Mouse (Mus musculus) forebrain, embryonic 11.5 days (tissue): ENCODE measurements around the gene Gif. TPM values are rescaled to one million over a fixed set of nuclear protein-coding genes. Genes with fewer than 3 reads are reported as not detected.

Source experiments
- ATAC-seq: fragments of 200-750 bp; cut with Nextera tagmentation; replicated peaks from 2 replicates; pipeline ENCODE4 v1.8.0; 2017; ENCODE audit warnings: moderate TSS enrichment; ENCODE audit not compliant: low FRiP score
- DNase-seq: peaks from one replicate; pipeline ENCODE4 v3.0.0-alpha.2; 2017; ENCODE audit warnings: low spot score
- H3K27ac ChIP-seq: fragments of 300-500 bp; sonication (generic); 2 replicates; pipeline ENCODE4 v1.5.1; 2014; ENCODE audit warnings: low read depth, low read length
- H3K27me3 ChIP-seq: fragments of 300-500 bp; sonication (generic); 2 replicates; pipeline ENCODE4 v1.6.1; 2014; ENCODE audit warnings: mild to moderate bottlenecking, low read length, mixed read lengths; ENCODE audit not compliant: control insufficient read depth, insufficient read depth
- H3K36me3 ChIP-seq: fragments of 300-500 bp; sonication (generic); 2 replicates; pipeline ENCODE4 v1.6.1; 2014; ENCODE audit warnings: mild to moderate bottlenecking, low read length, moderate library complexity, mixed read lengths; ENCODE audit not compliant: control insufficient read depth, insufficient read depth
- H3K4me1 ChIP-seq: fragments of 300-500 bp; sonication (generic); replicated peaks from 2 replicates; pipeline ENCODE4 v1.6.1; 2014; ENCODE audit warnings: low read length, mixed read lengths; ENCODE audit not compliant: control insufficient read depth, insufficient read depth
- H3K4me2 ChIP-seq: fragments of 300-500 bp; sonication (generic); 2 replicates; pipeline ENCODE4 v1.6.1; 2014; ENCODE audit warnings: low read depth, mild to moderate bottlenecking, low read length, moderate library complexity, mixed read lengths; ENCODE audit not compliant: severe bottlenecking
- H3K4me3 ChIP-seq: fragments of 300-500 bp; sonication (generic); 2 replicates; pipeline ENCODE4 v1.5.1; 2014; ENCODE audit warnings: low read depth, low read length
- H3K9ac ChIP-seq: fragments of 300-500 bp; sonication (generic); 2 replicates; pipeline ENCODE4 v1.6.1; 2014; ENCODE audit warnings: low read length
- H3K9me3 ChIP-seq: fragments of 300-500 bp; sonication (generic); 2 replicates; pipeline ENCODE4 v1.6.1; 2016; ENCODE audit warnings: low read length, mixed read lengths; ENCODE audit not compliant: control insufficient read depth
- WGBS: fragments of 180-500 bp; shearing (Covaris S2); extraction: QIAGEN DNeasy Blood & Tissue Kit; methylation state at CpG from one replicate; pipeline ENCODE4 v1.1.7; 2014; 5-methylcytosine and 5-hydroxymethylcytosine counted together
- polyA plus RNA-seq: library from polyadenylated mRNA; unstranded; fragments of >200 nt; fragmentation: Nextera tagmentation; extraction: Ambion mirVana; gene quantifications from 2 replicates; pipeline ENCODE4 v1.2.1, GENCODE M21; 2014

Gene Gif
- polyA plus RNA-seq, 1 experiment from 2014 or later = not detected

DNA sequence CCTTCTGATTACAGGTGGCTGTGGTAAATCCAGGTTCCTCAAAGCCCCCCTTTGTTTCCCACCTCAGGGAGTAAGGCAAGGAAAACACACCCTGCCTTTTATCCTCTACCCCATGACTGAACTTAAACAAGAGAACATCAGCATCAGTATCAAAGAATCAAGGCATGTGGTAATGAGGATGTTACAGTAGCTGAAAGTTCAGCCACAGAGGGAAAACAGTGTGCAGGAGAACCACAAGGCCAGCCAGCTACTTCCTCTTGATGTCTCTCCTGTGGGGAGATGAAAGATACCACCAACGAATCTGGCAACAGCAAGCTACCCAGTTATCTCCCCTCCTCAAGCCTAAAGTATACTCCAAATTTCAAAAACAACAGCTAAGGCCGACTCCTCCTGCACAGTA, 59.9 kb downstream of the Gif start:
- no peak overlapping the region for H3K9ac ChIP-seq
- no peak overlapping the region for H3K4me2 ChIP-seq
- H3K4me3 ChIP-seq = no peak overlapping the region
- DNase-seq (no peak), ATAC-seq (no peak)
- no peaks in the 10 kb centered on the region for H3K36me3 ChIP-seq
- no peak overlapping the region for H3K27ac ChIP-seq
- no peaks in the 10 kb centered on the region for H3K27me3 ChIP-seq
- no peaks in the 10 kb centered on the region for H3K9me3 ChIP-seq
- 74% methylated on average over 2 of the region's 2 CpGs for WGBS
- 0 out of 2 replicates have a peak, but pooled peaks cover 3% of the 10 kb centered on the region for H3K4me1 ChIP-seq

- Histone ChIP-seq H3K4me2 (no peak overlapping the region), H3K36me3 (no peaks in the 10 kb centered on the region), H3K27ac (no peak overlapping the region), H3K4me1 (0 out of 2 replicates have a peak, but pooled peaks cover 3% of the 10 kb centered on the region), H3K27me3 (no peaks in the 10 kb centered on the region), H3K9ac (no peak overlapping the region), H3K4me3 (no peak overlapping the region), H3K9me3 (no peaks in the 10 kb centered on the region)
- 34% methylated on average over 6 of the region's 6 CpGs for WGBS
- DNase-seq (no peak), ATAC-seq (no peak)
These were observed 60.5 kb downstream of the Gif start for GRCm38 (mm10) chr19:11807822-11808221.

DNA sequence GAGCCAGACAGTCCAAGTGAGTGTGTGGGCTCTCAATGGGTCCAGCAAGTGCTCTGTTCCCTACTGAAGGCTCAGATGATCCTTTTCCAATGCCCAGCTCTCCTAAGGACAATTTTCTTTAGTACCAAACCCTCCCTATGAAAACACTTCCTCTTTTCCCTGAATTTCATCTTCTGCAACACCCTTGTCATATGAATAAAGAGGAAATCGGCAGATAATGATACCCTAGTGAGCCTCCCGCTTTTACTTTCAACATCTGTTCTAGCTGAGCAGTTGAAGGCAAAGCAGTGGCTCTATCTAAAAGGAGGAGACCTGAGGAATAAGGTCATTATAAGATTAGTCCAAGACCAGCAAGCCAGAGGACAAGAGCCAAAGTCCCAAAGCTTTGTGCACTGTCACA, 61.1 kb downstream of the Gif start:
- DNase-seq (no peak), ATAC-seq (no peak)
- Histone ChIP-seq H3K27me3 (no peaks in the 10 kb centered on the region; the same call in 1 of the 2 replicates), H3K4me2 (no peak overlapping the region), H3K4me3 (no peak overlapping the region), H3K9me3 (no peaks in the 10 kb centered on the region), H3K27ac (no peak overlapping the region), H3K36me3 (no peaks in the 10 kb centered on the region), H3K4me1 (0 out of 2 replicates have a peak, but pooled peaks cover 3% of the 10 kb centered on the region), H3K9ac (no peak overlapping the region)
- WGBS = 82% methylated on average over 2 of the region's 2 CpGs

DNA sequence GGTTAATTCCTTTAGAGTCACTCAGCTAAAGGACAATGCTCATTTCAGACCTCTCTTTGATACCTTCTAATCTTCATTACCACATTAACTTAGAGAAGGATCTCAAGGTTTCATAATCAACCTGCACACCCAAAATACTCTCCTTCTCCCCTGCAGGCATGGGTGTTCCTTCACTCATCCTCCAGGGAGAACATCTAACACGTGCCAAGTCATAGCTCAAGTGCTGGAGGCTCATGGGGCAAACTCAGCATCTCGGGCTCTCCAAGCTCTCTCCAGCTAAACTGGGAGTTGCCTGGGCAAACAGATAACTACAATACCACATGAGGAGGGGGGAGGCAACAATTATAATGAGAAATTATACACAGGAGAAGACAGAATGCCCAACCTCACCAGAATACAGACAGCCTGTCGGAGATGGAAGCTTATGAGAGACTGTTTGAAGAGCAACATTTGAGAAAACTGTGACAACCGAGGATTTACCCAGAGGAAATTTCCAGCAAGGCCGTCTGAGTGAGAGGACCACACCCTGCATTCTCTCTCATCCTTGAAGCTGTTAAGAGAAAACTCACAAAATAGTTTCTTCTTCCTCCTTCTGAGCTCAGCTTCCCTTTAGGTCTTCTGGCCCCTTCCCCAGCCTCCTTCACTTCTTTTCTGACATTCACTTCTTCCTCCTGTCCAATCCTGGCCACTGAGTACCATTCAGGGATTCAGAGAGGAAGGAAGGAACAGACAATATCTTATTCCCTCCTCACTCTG, 62.8 kb downstream of the Gif start:
- Histone ChIP-seq H3K4me1 (0 out of 2 replicates have a peak, but pooled peaks cover 3% of the 10 kb centered on the region), H3K27me3 (no peaks in the 10 kb centered on the region; the same call in 1 of the 2 replicates), H3K4me3 (no peak overlapping the region), H3K36me3 (no peaks in the 10 kb centered on the region), H3K9me3 (no peaks in the 10 kb centered on the region), H3K27ac (no peak overlapping the region), H3K9ac (no peak overlapping the region), H3K4me2 (no peak overlapping the region)
- ATAC-seq (no peak), DNase-seq (no peak)
- WGBS = 85% methylated on average over 5 of the region's 5 CpGs

GRCm38 (mm10) chr19:11810856-11811255, 63.5 kb downstream of the Gif start:
- no peak overlapping the region for H3K27ac ChIP-seq
- no peak for ATAC-seq
- DNase-seq = no peak
- H3K36me3 ChIP-seq = no peaks in the 10 kb centered on the region
- 93% methylated on average over 1 of the region's 1 CpGs for WGBS
- H3K9me3 ChIP-seq = no peaks in the 10 kb centered on the region
- no peak overlapping the region for H3K4me2 ChIP-seq
- H3K4me1 ChIP-seq = 0 out of 2 replicates have a peak, but pooled peaks cover 3% of the 10 kb centered on the region
- H3K4me3 ChIP-seq = no peak overlapping the region
- H3K9ac ChIP-seq = no peak overlapping the region
- no peaks in the 10 kb centered on the region; the same call in 1 of the 2 replicates for H3K27me3 ChIP-seq

DNA sequence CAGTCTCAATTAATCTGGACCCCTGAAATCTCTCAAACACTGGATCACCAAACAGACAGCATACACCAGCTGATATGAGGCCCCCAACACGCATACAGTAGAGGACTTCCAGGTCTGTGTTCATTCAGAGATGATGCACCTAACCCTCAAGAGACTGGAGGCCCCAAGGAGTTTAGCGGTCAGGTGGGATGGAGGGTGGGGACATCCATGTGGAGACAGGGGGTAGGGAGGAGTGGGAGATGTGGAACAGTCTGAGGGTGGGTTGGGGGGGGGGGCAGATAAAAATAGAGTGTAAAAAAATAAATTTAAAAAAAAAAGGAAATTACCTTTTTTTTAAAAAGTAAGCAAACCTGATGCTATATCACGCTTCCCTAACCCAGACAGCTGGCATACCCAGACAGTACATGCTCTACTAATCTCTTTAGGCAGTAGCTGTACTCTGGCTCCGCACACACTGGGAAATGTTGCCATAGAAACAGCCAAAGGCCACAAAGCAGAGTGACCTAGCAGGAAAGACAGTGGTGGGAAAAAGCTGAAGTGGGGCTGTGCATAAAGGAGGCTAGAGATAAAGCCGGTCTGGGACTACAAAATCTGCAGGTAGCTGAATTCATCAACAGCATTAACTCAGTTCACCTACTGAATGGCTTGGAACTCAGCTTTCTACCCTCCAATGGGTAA, 64.5 kb downstream of the Gif start:
- Histone ChIP-seq H3K27me3 (no peaks in the 10 kb centered on the region; the same call in 1 of the 2 replicates), H3K4me3 (no peak overlapping the region), H3K9ac (no peak overlapping the region), H3K36me3 (no peaks in the 10 kb centered on the region), H3K9me3 (no peaks in the 10 kb centered on the region), H3K4me1 (0 out of 2 replicates have a peak, but pooled peaks cover 3% of the 10 kb centered on the region), H3K27ac (no peak overlapping the region), H3K4me2 (0 out of 2 replicates have a peak overlapping the region, but pooled peaks have one; percentile 2)
- WGBS = 34% methylated on average over 5 of the region's 5 CpGs
- peak; percentile 90 for ATAC-seq
- no peak for DNase-seq

Other genes with a start within 250 kb of the Gif start
- gene Ms4a6b, start 231.0 kb upstream of the Gif start, polyA plus RNA-seq = 2.2 and 2.6 TPM in 2 replicates
- gene Ms4a4d, start 210.8 kb upstream of the Gif start, polyA plus RNA-seq = 0.24 and 0.29 TPM in 2 replicates
- 1.8 and 2.2 TPM in 2 replicates for gene Ms4a6d, start 142.7 kb upstream of the Gif start, polyA plus RNA-seq
- not detected in 2 replicates for gene Ms4a2, start 123.8 kb upstream of the Gif start, polyA plus RNA-seq
- gene Ms4a3, start 106.7 kb upstream of the Gif start, polyA plus RNA-seq = not detected in 2 replicates
- gene Oosp2, start 87.0 kb upstream of the Gif start, polyA plus RNA-seq = not detected in 2 replicates
- not detected in 2 replicates for gene Oosp1, start 56.4 kb upstream of the Gif start, polyA plus RNA-seq
- not detected in 2 replicates for gene Oosp3, start 50.5 kb upstream of the Gif start, polyA plus RNA-seq
- gene Mrpl16, start 22.8 kb downstream of the Gif start, polyA plus RNA-seq = 54.3 and 54.9 TPM in 2 replicates
- 11.0 and 11.4 TPM in 2 replicates for gene Stx3, start 71.8 kb downstream of the Gif start, polyA plus RNA-seq
- not detected in 2 replicates for gene Olfr1417, start 91.7 kb downstream of the Gif start, polyA plus RNA-seq
- not detected in 2 replicates for gene Olfr1418, start 113.5 kb downstream of the Gif start, polyA plus RNA-seq
- not detected in 2 replicates for gene Olfr1419, start 127.6 kb downstream of the Gif start, polyA plus RNA-seq
- not detected in 2 replicates for gene Olfr1420, start 139.0 kb downstream of the Gif start, polyA plus RNA-seq
- gene Patl1, start 164.8 kb downstream of the Gif start, polyA plus RNA-seq = 33.0 and 35.5 TPM in 2 replicates
- gene Osbp, start 218.4 kb downstream of the Gif start, polyA plus RNA-seq = 6.1 and 6.6 TPM in 2 replicates